Mouse (Mus musculus): Measurements from ENCODE around the gene Fbxw8. TPM values are rescaled to one million over a fixed set of nuclear protein-coding genes. Genes with fewer than 3 reads are reported as not detected.
A peak's percentile ranks its signal among the peaks of the same experiment; 100 is the strongest.

The Fbxw8 gene
- polyA plus RNA-seq, 1 experiment from 2014 or later, result 7.9 TPM

GRCm38 (mm10) chr5:118177640-118178039, 22.4 kb upstream of the Fbxw8 start:
- Histone ChIP-seq H3K9ac (ENCODE audit: low read depth, low read length) (no peak overlapping the region), H3K27me3 (ENCODE audit: control insufficient read depth, insufficient read depth, low read depth, low read length) (peaks cover 26% of the 10 kb centered on the region)
- 63% methylated on average over 7 of the region's 7 CpGs for WGBS (ENCODE audit: insufficient replicate concordance)

DNA sequence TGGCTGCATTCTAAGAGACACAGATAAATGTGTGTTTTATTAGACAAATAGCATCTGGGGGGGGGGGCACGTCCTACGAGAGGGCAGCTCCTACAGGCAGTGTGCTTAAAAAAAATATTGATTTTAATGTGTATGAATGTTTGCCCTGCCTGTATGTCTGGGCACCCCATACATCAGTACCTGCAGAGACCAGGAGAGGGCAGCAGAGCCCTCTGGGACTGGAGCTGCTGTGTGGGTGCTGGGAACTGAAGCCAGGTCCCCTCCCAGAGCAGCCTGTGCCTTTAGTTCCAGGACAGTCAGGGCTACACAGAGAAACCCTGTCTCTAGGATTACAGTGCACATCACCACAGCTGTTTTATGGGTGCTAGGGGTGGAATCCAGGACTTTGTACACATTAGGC, 19.9 kb upstream of the Fbxw8 start:
- Histone ChIP-seq H3K4me2 (ENCODE audit: low read depth, low read length) (no peak overlapping the region), H3K27ac (ENCODE audit: low read length) (no peak overlapping the region), H3K9ac (ENCODE audit: low read depth, low read length) (no peak overlapping the region), H3K9me3 (replicated peaks; ENCODE audit: control insufficient read depth, low read length) (peaks cover 5% of the 10 kb centered on the region), H3K27me3 (ENCODE audit: control insufficient read depth, insufficient read depth, low read depth, low read length) (peaks cover 51% of the 10 kb centered on the region), H3K4me3 (ENCODE audit: low read depth, low read length) (no peak overlapping the region), H3K36me3 (ENCODE audit: control insufficient read depth, insufficient read depth) (no peaks in the 10 kb centered on the region), H3K4me1 (ENCODE audit: control insufficient read depth, low read depth, low read length) (no peaks in the 10 kb centered on the region; the same call in 1 of the 2 replicates)
- no peak for ATAC-seq (ENCODE audit: low read depth)
- WGBS (ENCODE audit: insufficient replicate concordance), result 23% methylated on average over 2 of the region's 2 CpGs

More at GRCm38 (mm10) chr5:118177640-118178039, 22.4 kb upstream of the Fbxw8 start:
- no peaks in the 10 kb centered on the region for H3K36me3 ChIP-seq (ENCODE audit: control insufficient read depth, insufficient read depth)
- no peak overlapping the region for H3K4me3 ChIP-seq (ENCODE audit: low read depth, low read length)
- no peaks in the 10 kb centered on the region for H3K4me1 ChIP-seq (ENCODE audit: control insufficient read depth, low read depth, low read length)
- H3K9me3 ChIP-seq (replicated peaks; ENCODE audit: control insufficient read depth, low read length), result peaks cover 5% of the 10 kb centered on the region
- no peak for ATAC-seq (ENCODE audit: low read depth)
- H3K4me2 ChIP-seq (ENCODE audit: low read depth, low read length), result no peak overlapping the region
- H3K27ac ChIP-seq (ENCODE audit: low read length), result no peak overlapping the region

DNA sequence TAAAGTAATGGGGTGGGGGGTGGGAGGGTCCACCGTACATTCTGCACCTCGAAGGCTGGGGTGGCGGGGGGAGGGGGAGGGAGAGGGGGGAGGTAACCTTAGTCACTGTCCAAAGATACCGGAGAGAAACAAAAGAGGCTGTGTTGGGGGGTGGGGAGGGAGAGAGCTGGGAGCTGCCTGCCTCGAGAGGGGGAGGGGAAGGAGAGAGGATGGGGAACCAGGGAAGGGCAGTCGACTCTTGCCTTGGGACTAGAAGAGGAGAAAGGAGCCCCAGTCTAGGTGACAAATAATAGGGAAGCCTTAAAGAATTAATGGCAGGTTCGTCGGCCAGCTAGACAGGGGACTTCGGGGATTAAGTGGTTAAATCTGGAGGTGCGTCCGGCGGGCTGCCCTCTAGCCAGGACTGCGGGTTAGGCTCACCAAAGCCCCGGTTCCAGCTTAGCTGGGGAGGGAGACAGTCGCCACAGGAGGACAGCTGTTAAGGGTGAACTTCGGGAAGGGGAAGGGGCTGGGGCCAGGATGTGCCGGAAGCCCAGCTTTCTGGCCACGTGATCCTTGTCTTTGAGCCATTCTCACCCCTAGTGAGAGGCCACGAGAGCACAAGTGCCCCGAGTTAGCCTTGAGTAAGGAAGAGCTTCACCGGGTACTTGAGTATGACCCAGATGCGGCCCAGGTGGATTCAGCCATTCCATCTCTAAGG, 19.2 kb upstream of the Fbxw8 start:
- Histone ChIP-seq H3K27me3 (ENCODE audit: control insufficient read depth, insufficient read depth, low read depth, low read length) (peaks cover 58% of the 10 kb centered on the region), H3K4me2 (ENCODE audit: low read depth, low read length) (peak overlapping the region; percentile 11; the same call in 1 of the 2 replicates), H3K36me3 (ENCODE audit: control insufficient read depth, insufficient read depth) (no peaks in the 10 kb centered on the region), H3K9me3 (replicated peaks; ENCODE audit: control insufficient read depth, low read length) (peaks cover 5% of the 10 kb centered on the region), H3K4me1 (ENCODE audit: control insufficient read depth, low read depth, low read length) (no peaks in the 10 kb centered on the region; the same call in none of the 2 replicates), H3K27ac (ENCODE audit: low read length) (no peak overlapping the region), H3K4me3 (ENCODE audit: low read depth, low read length) (no peak overlapping the region), H3K9ac (ENCODE audit: low read depth, low read length) (no peak overlapping the region)
- 2% methylated on average over 22 of the region's 22 CpGs for WGBS (ENCODE audit: insufficient replicate concordance)
- no peak for ATAC-seq (ENCODE audit: low read depth)

DNA sequence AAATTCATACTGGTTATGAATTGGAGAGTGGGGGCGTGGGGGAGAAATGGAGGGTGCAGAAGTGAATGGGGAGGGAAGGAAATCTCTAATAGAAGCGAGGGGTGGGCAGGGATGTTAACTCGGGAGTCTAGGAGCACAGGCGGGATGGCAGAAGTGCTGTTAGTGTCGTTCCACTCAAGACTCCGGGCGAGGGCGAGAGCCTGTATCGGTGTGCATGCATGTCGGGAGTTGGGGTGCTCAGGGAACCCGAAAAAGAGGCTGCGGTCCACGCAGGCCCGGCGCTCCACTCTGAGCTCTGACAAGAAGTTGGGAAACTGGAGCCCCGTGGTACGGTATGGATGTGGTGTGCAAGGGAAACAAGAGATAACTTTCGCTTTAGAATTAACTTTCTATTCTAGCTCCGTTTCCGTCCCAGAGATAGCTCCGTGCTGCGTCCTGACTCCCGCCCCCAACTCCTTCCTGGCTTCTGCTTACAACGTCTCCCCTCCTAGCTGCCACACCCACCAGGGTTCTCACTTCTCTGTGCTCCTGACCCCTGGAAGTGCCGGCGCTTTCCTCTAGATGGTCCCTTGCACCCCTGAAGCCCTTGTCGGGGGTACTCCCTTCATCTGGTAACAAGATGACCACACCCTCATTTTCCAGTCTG, 16.9 kb upstream of the Fbxw8 start:
- no peak for ATAC-seq (ENCODE audit: low read depth)
- Histone ChIP-seq H3K9ac (ENCODE audit: low read depth, low read length) (no peak overlapping the region), H3K36me3 (ENCODE audit: control insufficient read depth, insufficient read depth) (no peaks in the 10 kb centered on the region), H3K4me1 (ENCODE audit: control insufficient read depth, low read depth, low read length) (no peaks in the 10 kb centered on the region; the same call in none of the 2 replicates), H3K4me2 (ENCODE audit: low read depth, low read length) (peak overlapping the region; percentile 44), H3K9me3 (replicated peaks; ENCODE audit: control insufficient read depth, low read length) (peaks cover 5% of the 10 kb centered on the region), H3K27me3 (ENCODE audit: control insufficient read depth, insufficient read depth, low read depth, low read length) (peaks cover 79% of the 10 kb centered on the region), H3K4me3 (ENCODE audit: low read depth, low read length) (peak overlapping the region; percentile 38), H3K27ac (ENCODE audit: low read length) (no peak overlapping the region)
- under 1% methylated on average over 27 of the region's 27 CpGs for WGBS (ENCODE audit: insufficient replicate concordance)

DNA sequence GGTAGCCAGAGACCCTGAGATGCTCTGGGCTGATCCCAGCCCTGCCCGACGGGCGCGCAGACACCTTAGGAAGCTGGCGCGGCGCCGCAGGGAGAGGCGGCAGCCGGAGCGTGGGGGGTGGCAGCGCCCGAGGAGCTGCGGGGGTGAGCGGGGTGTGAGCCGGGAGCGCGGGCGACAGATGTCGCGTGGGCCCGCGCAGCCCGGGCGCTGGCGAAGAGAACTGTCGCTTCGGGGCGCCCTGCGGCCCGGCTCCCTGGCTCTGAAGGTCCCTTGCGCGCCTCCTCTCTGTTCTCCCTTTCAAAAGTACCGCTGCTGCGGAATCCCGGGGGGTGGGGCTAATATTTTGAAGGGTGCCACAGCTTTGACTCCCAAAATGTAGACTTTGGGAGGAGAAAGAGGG, 16.4 kb upstream of the Fbxw8 start:
- Histone ChIP-seq H3K9me3 (replicated peaks; ENCODE audit: control insufficient read depth, low read length) (peaks cover 5% of the 10 kb centered on the region), H3K27me3 (ENCODE audit: control insufficient read depth, insufficient read depth, low read depth, low read length) (peaks cover 79% of the 10 kb centered on the region), H3K9ac (ENCODE audit: low read depth, low read length) (no peak overlapping the region), H3K27ac (ENCODE audit: low read length) (no peak overlapping the region), H3K36me3 (ENCODE audit: control insufficient read depth, insufficient read depth) (no peaks in the 10 kb centered on the region), H3K4me1 (ENCODE audit: control insufficient read depth, low read depth, low read length) (no peaks in the 10 kb centered on the region; the same call in none of the 2 replicates), H3K4me3 (ENCODE audit: low read depth, low read length) (peak overlapping the region; percentile 38), H3K4me2 (ENCODE audit: low read depth, low read length) (peak overlapping the region; percentile 44)
- ATAC-seq (ENCODE audit: low read depth), result no peak
- WGBS (ENCODE audit: insufficient replicate concordance), result under 1% methylated on average over 36 of the region's 36 CpGs

- Histone ChIP-seq H3K27ac (ENCODE audit: low read length) (no peak overlapping the region), H3K4me2 (ENCODE audit: low read depth, low read length) (no peak overlapping the region), H3K4me1 (ENCODE audit: control insufficient read depth, low read depth, low read length) (no peaks in the 10 kb centered on the region; the same call in none of the 2 replicates), H3K9ac (ENCODE audit: low read depth, low read length) (no peak overlapping the region), H3K36me3 (ENCODE audit: control insufficient read depth, insufficient read depth) (no peaks in the 10 kb centered on the region), H3K9me3 (replicated peaks; ENCODE audit: control insufficient read depth, low read length) (peaks cover 5% of the 10 kb centered on the region), H3K4me3 (ENCODE audit: low read depth, low read length) (no peak overlapping the region), H3K27me3 (ENCODE audit: control insufficient read depth, insufficient read depth, low read depth, low read length) (peaks cover 79% of the 10 kb centered on the region)
- ATAC-seq (ENCODE audit: low read depth), result no peak
- 1% methylated on average over 25 of the region's 25 CpGs for WGBS (ENCODE audit: insufficient replicate concordance)
Observed at GRCm38 (mm10) chr5:118170888-118171529, 15.7 kb upstream of the Fbxw8 start.

DNA sequence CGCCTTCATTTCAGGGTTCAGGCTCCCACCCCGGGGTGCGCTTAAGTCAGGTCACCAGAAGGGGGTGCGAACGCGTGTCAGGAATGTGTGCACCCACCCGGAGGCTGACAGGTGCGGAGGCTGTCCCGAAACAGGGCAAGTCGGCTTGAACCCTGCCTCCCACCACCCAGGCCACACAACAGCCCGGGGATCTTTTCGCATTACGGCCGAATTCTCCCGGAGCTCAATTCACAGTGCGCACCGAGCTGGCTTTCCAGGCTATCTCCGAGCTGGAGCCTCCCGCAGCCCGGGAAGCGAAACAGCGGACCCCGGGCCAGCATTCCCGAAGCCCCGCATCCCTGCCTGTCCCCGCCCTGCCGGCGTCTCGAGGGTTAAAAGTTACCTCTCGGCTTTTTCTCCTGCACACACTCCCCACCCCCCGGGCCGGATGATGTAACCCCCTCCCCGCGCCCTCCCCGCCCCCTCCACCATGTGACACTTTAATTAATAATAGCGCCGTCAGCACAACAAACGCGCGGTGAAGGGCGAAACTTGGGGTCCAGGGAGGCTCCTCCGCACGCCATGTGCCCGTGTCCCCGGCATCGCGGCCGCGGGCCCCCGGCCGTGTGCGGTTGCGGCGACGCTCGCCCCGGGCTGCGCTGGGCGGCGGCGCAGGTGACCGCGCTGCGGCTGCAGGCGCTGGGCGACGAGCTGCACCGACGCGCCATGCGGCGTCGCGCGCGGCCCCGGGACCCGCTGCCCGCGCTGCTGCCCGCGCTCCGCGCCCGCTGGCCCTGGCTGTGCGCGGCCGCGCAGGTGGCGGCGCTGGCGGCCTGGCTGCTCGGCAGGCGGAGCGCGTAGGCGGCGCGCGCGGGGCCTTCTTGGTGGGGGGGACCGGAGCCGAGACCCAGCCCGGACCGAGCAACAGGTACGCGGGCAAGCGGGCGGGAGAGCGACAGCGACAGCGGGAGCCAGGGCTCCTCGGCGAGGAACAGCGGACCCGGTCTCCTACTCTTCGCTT, 14.3 kb upstream of the Fbxw8 start:
- Histone ChIP-seq H3K4me2 (ENCODE audit: low read depth, low read length) (peak overlapping the region; percentile 62), H3K27ac (ENCODE audit: low read length) (no peak overlapping the region), H3K9me3 (replicated peaks; ENCODE audit: control insufficient read depth, low read length) (no peaks in the 10 kb centered on the region), H3K36me3 (ENCODE audit: control insufficient read depth, insufficient read depth) (no peaks in the 10 kb centered on the region), H3K4me3 (ENCODE audit: low read depth, low read length) (peak overlapping the region; percentile 42), H3K9ac (ENCODE audit: low read depth, low read length) (no peak overlapping the region), H3K27me3 (ENCODE audit: control insufficient read depth, insufficient read depth, low read depth, low read length) (peaks cover 75% of the 10 kb centered on the region), H3K4me1 (ENCODE audit: control insufficient read depth, low read depth, low read length) (no peaks in the 10 kb centered on the region; the same call in none of the 2 replicates)
- WGBS (ENCODE audit: insufficient replicate concordance), result 1% methylated on average over 110 of the region's 117 CpGs
- ATAC-seq (ENCODE audit: low read depth), result no peak

DNA sequence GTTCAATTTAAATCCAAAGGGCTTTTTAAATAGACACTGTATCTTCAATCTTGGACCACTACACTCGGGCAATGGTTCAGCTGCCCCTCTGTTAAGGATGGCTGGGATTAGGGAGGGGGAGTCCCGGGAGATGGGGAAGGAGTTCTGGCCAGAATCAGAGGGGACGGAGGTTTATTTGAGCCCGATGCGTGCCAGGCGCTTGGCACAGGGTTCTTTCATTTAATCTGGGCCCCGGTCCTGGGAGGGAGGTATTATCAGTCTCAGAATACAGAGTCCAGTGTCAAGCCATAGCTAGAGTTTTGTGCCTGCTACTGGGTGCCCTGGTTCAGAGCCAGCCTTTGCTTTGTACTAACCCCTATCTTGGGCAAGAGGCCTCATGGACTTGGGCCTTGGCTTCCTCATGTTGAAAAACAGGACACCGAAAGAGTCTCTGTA, 12.3 kb upstream of the Fbxw8 start:
- no peak for ATAC-seq (ENCODE audit: low read depth)
- Histone ChIP-seq H3K4me3 (ENCODE audit: low read depth, low read length) (no peak overlapping the region), H3K9ac (ENCODE audit: low read depth, low read length) (no peak overlapping the region), H3K4me1 (ENCODE audit: control insufficient read depth, low read depth, low read length) (no peaks in the 10 kb centered on the region; the same call in none of the 2 replicates), H3K4me2 (ENCODE audit: low read depth, low read length) (no peak overlapping the region), H3K9me3 (replicated peaks; ENCODE audit: control insufficient read depth, low read length) (no peaks in the 10 kb centered on the region), H3K36me3 (ENCODE audit: control insufficient read depth, insufficient read depth) (no peaks in the 10 kb centered on the region), H3K27me3 (ENCODE audit: control insufficient read depth, insufficient read depth, low read depth, low read length) (peaks cover 65% of the 10 kb centered on the region), H3K27ac (ENCODE audit: low read length) (no peak overlapping the region)
- WGBS (ENCODE audit: insufficient replicate concordance), result 54% methylated on average over 8 of the region's 8 CpGs
